21 mouse cellular contexts compared by ENCODE assay signal in genomic region chr7:105404268-105404667, GRCm38 (mm10). TPM values are rescaled to one million over a fixed set of nuclear protein-coding genes. Genes with fewer than 3 reads are reported as not detected.
DNase-seq lines count a peak whose midpoint lies in the region; ATAC-seq and TF ChIP-seq lines count a peak whose summit lies in the region.
"Had no signal": no experiment of that assay in that cellular context is flagged by ENCODE, and none has a peak within 500 bp of the region (broad histone marks: within the 10 kb centered on the region; RNA-seq: fewer than 3 reads in every experiment).

Gene Cnga4, plus strand, starts transcription at chr7:105404568.

- no peak within 1 kb of the TSS for H3K27ac ChIP-seq in kidney, postnatal 0 days
- H3K27ac ChIP-seq in kidney, adult 2 months (ENCODE audit: insufficient read depth, low read depth, low read length) = no peak within 1 kb of the TSS
- H3K27ac ChIP-seq: embryonic facial prominence, embryonic 13.5 days; forebrain, embryonic 13.5 days; forebrain, embryonic 15.5 days had no signal

- no peak for ATAC-seq in kidney, postnatal 0 days (replicated peaks; ENCODE audit: low FRiP score, low read depth)
- ATAC-seq: forebrain, embryonic 13.5 days; forebrain, embryonic 15.5 days; forebrain, postnatal 0 days; Patski had no signal

- H3K4me3 ChIP-seq in kidney, postnatal 0 days (replicated peaks; ENCODE audit: low read depth, low read length) = no peak within 1 kb of the TSS
- no peak within 1 kb of the TSS for H3K4me3 ChIP-seq in kidney, adult 2 months (ENCODE audit: insufficient read depth, low read depth, low read length)
- H3K4me3 ChIP-seq: embryonic facial prominence, embryonic 13.5 days; forebrain, embryonic 13.5 days; forebrain, embryonic 15.5 days had no signal

- 0 out of 2 replicates have a peak within 1 kb of the TSS, but pooled peaks have one; percentile 23 for H3K9ac ChIP-seq in kidney, postnatal 0 days (ENCODE audit: low read depth, low read length)
- H3K9ac ChIP-seq: embryonic facial prominence, embryonic 13.5 days; forebrain, embryonic 13.5 days; forebrain, embryonic 15.5 days; forebrain, postnatal 0 days had no signal

- no peak for TF ChIP-seq POLR2A in kidney, adult 2 months (IDR thresholded peaks at IDR 0.05; ENCODE audit: low read depth, low read length)

- no peak within 1 kb of the TSS for H3K4me2 ChIP-seq in kidney, postnatal 0 days (ENCODE audit: low read length)
- H3K4me2 ChIP-seq: embryonic facial prominence, embryonic 13.5 days; forebrain, embryonic 13.5 days; forebrain, embryonic 15.5 days had no signal

- H3K4me1 ChIP-seq in kidney, postnatal 0 days (replicated peaks; ENCODE audit: insufficient read depth, low read length) = no peaks in the 10 kb centered on the region
- no peaks in the 10 kb centered on the region for H3K4me1 ChIP-seq in kidney, adult 2 months (ENCODE audit: control insufficient read depth, insufficient read depth, low read length)

- no peak for DNase-seq in kidney, postnatal 0 days (ENCODE audit: low spot score)
- DNase-seq in kidney, adult 2 months = no peak
- peak; percentile 8 for DNase-seq in ES-CJ7 (ENCODE audit: low read depth, low spot score)
- DNase-seq in ZHBTc4 (ENCODE audit: low read depth, low spot score) = peak; percentile 34
- no peak for DNase-seq in adrenal gland, postnatal 10 days
- DNase-seq: adrenal gland, adult 2 months; adrenal gland, postnatal 14 days; adrenal gland, postnatal 36 days; cerebellum, adult 11-12 months; cerebellum, adult 2 months; cerebellum, adult 9-10 months; cerebellum, postnatal 10 days; cerebellum, postnatal 25 days; forebrain, postnatal 0 days had no signal

- H3K9me3 ChIP-seq in kidney, postnatal 0 days (replicated peaks; ENCODE audit: low read length) = no peaks in the 10 kb centered on the region
- H3K9me3 ChIP-seq: embryonic facial prominence, embryonic 13.5 days; forebrain, embryonic 13.5 days; forebrain, embryonic 15.5 days; G1E had no signal

- no peaks in the 10 kb centered on the region for H3K36me3 ChIP-seq in kidney, postnatal 0 days (ENCODE audit: insufficient read depth, low read length)
- H3K36me3 ChIP-seq in kidney, adult 2 months (ENCODE audit: control insufficient read depth, insufficient read depth, low read length) = no peaks in the 10 kb centered on the region
- H3K36me3 ChIP-seq: embryonic facial prominence, embryonic 13.5 days; forebrain, embryonic 15.5 days; G1E had no signal

- no peaks in the 10 kb centered on the region for H3K27me3 ChIP-seq in kidney, postnatal 0 days (ENCODE audit: insufficient read depth, low read length)
- H3K27me3 ChIP-seq in kidney, adult 2 months (replicated peaks; ENCODE audit: control insufficient read depth, insufficient read depth, low read length) = no peaks in the 10 kb centered on the region
- H3K27me3 ChIP-seq: embryonic facial prominence, embryonic 13.5 days; forebrain, embryonic 13.5 days; forebrain, embryonic 15.5 days; Patski had no signal

- no peak for TF ChIP-seq CTCF in kidney, postnatal 0 days (IDR thresholded peaks at IDR 0.05; ENCODE audit: low read depth)
- TF ChIP-seq CTCF in kidney, adult 2 months (conservative IDR thresholded peaks at IDR 0.05; ENCODE audit: insufficient read depth, insufficient read length, low read depth, low read length) = no peak

- 68% methylated on average over 5 of the region's 5 CpGs for WGBS in kidney, postnatal 0 days
- 71% methylated on average over 5 of the region's 5 CpGs for WGBS in kidney, adult 2 months

RNA-seq across cellular contexts. Expression of gene Cnga4, which starts in this region (rescaled TPM):
- polyA plus RNA-seq in kidney, postnatal 0 days (2015; fragmentation: Nextera tagmentation; extraction: Ambion mirVana) = 0.05 TPM in 1 of 2 replicates, not detected in the other
- polyA plus RNA-seq in kidney, adult 2 months (2012; rRNA removed) = 0.16 and 0.18 TPM in 2 replicates
- not detected for total RNA-seq in adrenal gland, postnatal 10 days (2021)
- total RNA-seq: adrenal gland, adult 2 months; adrenal gland, postnatal 14 days; adrenal gland, postnatal 36 days; G1E had no signal
- polyA plus RNA-seq: C2C12; embryonic facial prominence, embryonic 11.5 days; embryonic facial prominence, embryonic 13.5 days; forebrain, embryonic 13.5 days; G1E; Patski had no signal

Comparison
In these comparisons a context has a peak if more than half of its experiments do, and no peak if none do; other contexts are left out.
1. DNase-seq: peak in ES-CJ7 (single experiment) and ZHBTc4 (single experiment); none in kidney, postnatal 0 days (single experiment), kidney, adult 2 months (single experiment) and adrenal gland, postnatal 10 days (single experiment).